Mouse (Mus musculus): ENCODE measurements at regions not wholly inside any gene's neighbourhood (a gene's known extent, or its start where the extent isn't known, plus 50 kb on each side); places are given as distances from the start of the nearest gene placed in this dataset.

DNA sequence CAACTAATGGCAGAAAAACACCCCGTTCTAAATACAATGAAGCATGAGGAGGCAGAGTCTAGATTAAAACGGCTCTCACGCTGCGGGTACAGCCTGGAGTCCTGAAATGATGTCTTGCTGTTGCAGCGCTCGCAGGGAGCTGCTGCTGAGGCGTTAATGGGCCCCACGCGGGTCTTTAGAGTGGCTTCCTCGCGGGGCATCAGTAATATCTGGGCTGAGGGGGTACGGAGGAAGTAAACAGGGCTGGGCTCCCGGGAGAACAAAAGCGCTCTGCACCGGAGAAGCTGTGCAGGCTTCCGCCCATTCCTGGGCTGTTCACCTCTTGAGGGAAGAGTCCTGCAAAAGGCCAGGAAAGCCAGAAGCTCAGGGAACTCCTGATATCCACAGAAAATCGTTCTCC is 135.4 kb downstream of the Rps29 start:
- TF ChIP-seq CTCF (IDR thresholded peaks at IDR 0.05; ENCODE audit: low read depth) (no peak), EP300 (optimal IDR thresholded peaks at IDR 0.05) (no peak)

All from stomach, postnatal 0 days (tissue).